Mouse (Mus musculus) embryonic facial prominence, embryonic 10.5 days (tissue): ENCODE data around the gene Olfr1487. TPM values are rescaled to one million over a fixed set of nuclear protein-coding genes. Genes with fewer than 3 reads are reported as not detected.
"Not testable (repeated sequence)": the region's sequence is repeated elsewhere in the genome, so short reads cannot be mapped to it uniquely, and the experiment has no call there.

Experiments used
- DNase-seq: peaks from one replicate; pipeline ENCODE4 v3.0.0-alpha.2; 2017; ENCODE audit warnings: low spot score
- H3K27ac ChIP-seq: fragments of 300-500 bp; sonication (generic); replicated peaks from 2 replicates; pipeline ENCODE4 v1.5.1; 2016; ENCODE audit warnings: mild to moderate bottlenecking
- H3K27me3 ChIP-seq: fragments of 300-500 bp; sonication (generic); replicated peaks from 2 replicates; pipeline ENCODE4 v1.6.1; 2016; ENCODE audit warnings: low read depth, mild to moderate bottlenecking; ENCODE audit not compliant: poor library complexity, severe bottlenecking
- H3K36me3 ChIP-seq: fragments of 300-500 bp; sonication (generic); replicated peaks from 2 replicates; pipeline ENCODE4 v1.6.1; 2016; ENCODE audit warnings: mild to moderate bottlenecking, moderate library complexity
- H3K4me1 ChIP-seq: fragments of 300-500 bp; sonication (generic); 2 replicates; pipeline ENCODE4 v1.6.1; 2016
- H3K4me3 ChIP-seq: fragments of 300-500 bp; sonication (generic); 2 replicates; pipeline ENCODE4 v1.5.1; 2016; ENCODE audit warnings: mild to moderate bottlenecking, moderate library complexity
- H3K9me3 ChIP-seq: fragments of 300-500 bp; sonication (generic); 2 replicates; pipeline ENCODE4 v1.6.1; 2016; ENCODE audit warnings: mild to moderate bottlenecking
- WGBS: fragments of 180-500 bp; shearing (Covaris S2); methylation state at CpG from one replicate; pipeline ENCODE4 v1.1.7; 2016; 5-methylcytosine and 5-hydroxymethylcytosine counted together
- microRNA-seq: library from miRNA; unstranded; fragments of <30 nt; microRNA quantifications from one replicate; pipeline ENCODE4, GENCODE M21; 2017
- polyA plus RNA-seq: library from polyadenylated mRNA; unstranded; fragments of >200 nt; fragmentation: Nextera tagmentation; extraction: Ambion mirVana; gene quantifications from 2 replicates; pipeline ENCODE4 v1.2.1, GENCODE M21; 2016

Gene Olfr1487
- not detected in 2 replicates for polyA plus RNA-seq

- not testable (repeated sequence) for H3K4me1 ChIP-seq
- 93% methylated on average over 2 of the region's 2 CpGs for WGBS
Observed at GRCm38 (mm10) chr19:13617075-13617474, at the start of gene Olfr1487. Olfr1487 (plus strand) TSS chr19:13617375.

GRCm38 (mm10) chr19:13583211-13583610 lies 34.0 kb upstream of the Olfr1487 start, which contains the start of gene Olfr1484:
Olfr1484 (plus strand) TSS chr19:13583511.
- Histone ChIP-seq H3K36me3 (no peaks in the 10 kb centered on the region), H3K27me3 (no peaks in the 10 kb centered on the region), H3K4me1 (no peaks in the 10 kb centered on the region), H3K9me3 (peaks cover 7% of the 10 kb centered on the region), H3K27ac (no peak within 1 kb of the TSS), H3K4me3 (no peak within 1 kb of the TSS)
- DNase-seq = no peak
- 88% methylated on average over 1 of the region's 1 CpGs for WGBS

More at GRCm38 (mm10) chr19:13617075-13617474, at the start of gene Olfr1487:
- peaks cover 19% of the 10 kb centered on the region; the same call in 1 of the 2 replicates for H3K9me3 ChIP-seq
- not testable (repeated sequence) for H3K36me3 ChIP-seq, H3K4me3 ChIP-seq, H3K27me3 ChIP-seq, H3K27ac ChIP-seq, DNase-seq

- no peaks in the 10 kb centered on the region for H3K36me3 ChIP-seq
- DNase-seq = no peak
- H3K4me3 ChIP-seq = no peak within 1 kb of the TSS
- no peak within 1 kb of the TSS for H3K27ac ChIP-seq
- no peaks in the 10 kb centered on the region for H3K27me3 ChIP-seq
- peaks cover 19% of the 10 kb centered on the region; the same call in 1 of the 2 replicates for H3K9me3 ChIP-seq
- 85% methylated on average over 1 of the region's 1 CpGs for WGBS
- no peaks in the 10 kb centered on the region for H3K4me1 ChIP-seq
Observed at GRCm38 (mm10) chr19:13631321-13631720, 14.1 kb downstream of the Olfr1487 start, which contains the start of gene Olfr1489. Olfr1489 (plus strand) TSS chr19:13631621.

- Histone ChIP-seq H3K27me3 (no peaks in the 10 kb centered on the region), H3K4me3 (no peak within 1 kb of the TSS), H3K4me1 (no peaks in the 10 kb centered on the region), H3K36me3 (no peaks in the 10 kb centered on the region), H3K27ac (no peak within 1 kb of the TSS), H3K9me3 (peaks cover 24% of the 10 kb centered on the region)
- WGBS = 70% methylated on average over 1 of the region's 1 CpGs
- DNase-seq = no peak
Observed at GRCm38 (mm10) chr19:13650791-13651190, 33.6 kb downstream of the Olfr1487 start, which contains the start of gene Olfr1490. Olfr1490 (plus strand) TSS chr19:13651091.

Small RNAs within 50 kb of the gene (microRNA-seq; reads per million reads assigned to microRNA genes)
- gene Gm22323 = not detected
- gene Gm23931 = not detected

Other genes with a start within 250 kb of the Olfr1487 start
- not detected in 2 replicates for gene Olfr1469, start 209.5 kb upstream of the Olfr1487 start, polyA plus RNA-seq
- not detected in 2 replicates for gene Olfr1471, start 174.0 kb upstream of the Olfr1487 start, polyA plus RNA-seq
- gene Olfr1472, start 161.3 kb upstream of the Olfr1487 start, polyA plus RNA-seq = not detected in 2 replicates
- gene Olfr1474, start 147.8 kb upstream of the Olfr1487 start, polyA plus RNA-seq = not detected in 2 replicates
- gene Olfr1475, start 137.2 kb upstream of the Olfr1487 start, polyA plus RNA-seq = not detected in 2 replicates
- gene Olfr1477, start 116.8 kb upstream of the Olfr1487 start, polyA plus RNA-seq = not detected in 2 replicates
- gene Olfr1480, start 89.5 kb upstream of the Olfr1487 start, polyA plus RNA-seq = not detected in 2 replicates
- gene Olfr1484, start 33.9 kb upstream of the Olfr1487 start, polyA plus RNA-seq = not detected in 2 replicates
- not detected in 2 replicates for gene Olfr1489, start 14.2 kb downstream of the Olfr1487 start, polyA plus RNA-seq
- not detected in 2 replicates for gene Olfr1490, start 33.7 kb downstream of the Olfr1487 start, polyA plus RNA-seq
- not detected in 2 replicates for gene Olfr1491, start 79.9 kb downstream of the Olfr1487 start, polyA plus RNA-seq
- not detected in 2 replicates for gene Olfr1493-ps1, start 105.9 kb downstream of the Olfr1487 start, polyA plus RNA-seq
- not detected in 2 replicates for gene Olfr1494, start 122.4 kb downstream of the Olfr1487 start, polyA plus RNA-seq
- gene Olfr1495, start 147.2 kb downstream of the Olfr1487 start, polyA plus RNA-seq = not detected in 2 replicates
- not detected in 2 replicates for gene Olfr1496, start 160.5 kb downstream of the Olfr1487 start, polyA plus RNA-seq
- not detected in 2 replicates for gene Olfr1497, start 180.8 kb downstream of the Olfr1487 start, polyA plus RNA-seq
- gene Olfr1499, start 202.1 kb downstream of the Olfr1487 start, polyA plus RNA-seq = not detected in 2 replicates
- gene Olfr1500, start 213.1 kb downstream of the Olfr1487 start, polyA plus RNA-seq = not detected in 2 replicates
- not detected in 2 replicates for gene Olfr1501, start 233.3 kb downstream of the Olfr1487 start, polyA plus RNA-seq
- gene Olfr1502, start 244.4 kb downstream of the Olfr1487 start, polyA plus RNA-seq = not detected in 2 replicates